Mouse (Mus musculus) mature B cell (primary cell): ENCODE results near the gene Sec24b.

ENCODE experiments used
- in situ Hi-C: fragments of 300-500 bp; cut with MboI; formaldehyde crosslinking; loops from 2 replicates; pipeline ENCODE4 v1.14.3; 2019

The Sec24b gene

DNA sequence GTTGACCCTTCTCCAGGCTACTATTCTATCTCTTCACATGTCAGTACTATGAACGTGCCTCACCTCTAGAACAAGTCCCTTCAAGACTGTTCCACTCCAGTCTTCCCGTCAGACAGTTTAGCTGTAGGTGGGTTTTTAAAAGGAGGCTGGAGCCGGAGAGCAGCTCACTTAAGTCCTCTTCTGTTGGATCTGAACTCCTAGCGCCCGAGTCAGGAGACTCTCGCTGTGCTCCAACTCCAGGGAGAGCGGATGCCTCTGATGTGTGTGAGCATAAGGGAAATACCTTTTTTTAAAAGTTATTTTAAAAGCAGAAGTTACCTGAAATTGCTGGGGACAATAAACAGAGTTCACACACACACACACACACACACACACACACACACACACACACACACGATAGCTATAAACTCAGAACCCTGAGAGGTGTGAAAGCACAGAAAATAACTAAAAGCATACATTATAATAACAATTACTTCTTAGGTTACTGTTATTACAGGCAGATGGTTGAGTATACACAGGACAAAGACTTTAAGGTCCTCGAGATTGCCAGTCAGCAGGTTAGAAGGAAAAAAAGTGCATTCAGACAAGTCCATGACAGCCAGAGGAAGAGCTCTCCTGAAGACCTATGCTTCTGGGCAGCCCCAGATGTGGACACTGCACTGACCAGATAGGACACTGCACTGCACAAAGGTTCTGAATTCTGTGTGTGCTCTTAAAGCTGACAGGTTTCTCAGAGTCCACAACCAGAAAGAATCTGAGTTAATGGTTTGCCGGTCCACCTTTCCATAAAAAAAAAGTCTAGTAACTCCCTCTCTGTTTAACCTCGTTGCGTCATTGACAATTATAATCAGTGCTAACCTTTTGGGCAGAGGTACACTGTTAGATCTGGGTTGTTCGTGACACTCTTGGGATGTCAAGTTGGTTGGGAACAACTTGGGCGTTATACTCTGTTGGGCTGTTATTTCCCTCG, 5.7 kb downstream of the Sec24b start:
- in situ Hi-C loops = loop anchor here (25.0 kb wide), 1 partner anchor 218 kb away; the partner anchor contains the start of genes Cfi and Gar1

DNA sequence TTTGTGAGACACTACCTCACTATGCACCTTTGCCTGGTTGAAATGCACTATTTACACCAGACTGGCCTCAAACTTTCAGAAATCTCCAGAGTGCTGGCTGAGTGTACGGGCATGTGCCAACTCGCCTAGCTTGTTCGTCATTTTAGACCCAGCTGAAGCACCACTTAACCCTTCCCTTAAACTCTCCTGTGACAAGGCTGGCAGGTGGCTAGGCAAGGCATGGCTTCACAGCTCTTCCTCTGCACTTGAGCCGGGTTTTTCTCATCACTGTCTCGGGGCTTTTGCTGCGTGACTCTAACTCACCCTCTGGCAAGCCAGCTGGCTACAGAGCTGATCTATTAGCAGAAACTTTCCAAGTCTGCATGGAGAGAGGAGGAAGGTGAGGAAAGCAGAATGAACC, 6.8 kb downstream of the Sec24b start:
- in situ Hi-C loops = loop anchor here (25.0 kb wide), 1 partner anchor 217 kb away; the partner anchor contains the start of genes Cfi and Gar1

DNA sequence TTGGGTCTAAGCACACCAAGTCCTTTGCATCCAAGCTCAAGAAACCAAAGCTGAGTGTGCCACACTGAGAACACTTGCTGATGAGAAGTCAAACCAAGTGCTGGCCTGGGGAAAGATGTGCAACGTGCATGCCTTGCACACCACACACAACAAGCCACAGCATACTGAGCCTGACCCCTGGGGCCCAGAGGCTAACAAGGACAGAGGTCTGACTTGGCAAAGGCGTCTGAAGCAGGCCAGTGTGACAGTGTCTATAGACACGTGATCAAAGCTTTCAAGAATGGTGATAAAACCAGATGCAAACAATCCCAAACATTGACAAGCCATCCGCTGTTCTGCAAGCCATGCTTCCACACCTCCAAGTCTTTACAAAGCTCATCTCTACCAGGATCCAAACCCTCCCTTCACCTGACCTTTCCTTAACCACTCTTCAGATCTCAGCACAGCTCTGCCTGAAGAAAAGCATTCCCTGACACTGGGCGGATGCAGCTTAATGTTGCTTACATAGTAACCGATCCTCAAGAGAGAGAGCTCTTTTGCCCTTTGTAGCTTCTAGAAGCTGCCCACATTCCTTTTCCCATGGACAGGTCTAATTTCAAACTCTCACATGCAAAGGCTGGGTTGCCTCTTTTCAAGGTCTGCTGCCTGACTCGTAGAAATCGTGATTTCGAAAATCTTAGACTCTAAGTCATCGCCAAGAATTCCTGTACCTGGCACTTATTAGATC, 7.8 kb downstream of the Sec24b start:
- in situ Hi-C loops = loop anchor here (25.0 kb wide), 1 partner anchor 216 kb away; the partner anchor contains the start of genes Cfi and Gar1

DNA sequence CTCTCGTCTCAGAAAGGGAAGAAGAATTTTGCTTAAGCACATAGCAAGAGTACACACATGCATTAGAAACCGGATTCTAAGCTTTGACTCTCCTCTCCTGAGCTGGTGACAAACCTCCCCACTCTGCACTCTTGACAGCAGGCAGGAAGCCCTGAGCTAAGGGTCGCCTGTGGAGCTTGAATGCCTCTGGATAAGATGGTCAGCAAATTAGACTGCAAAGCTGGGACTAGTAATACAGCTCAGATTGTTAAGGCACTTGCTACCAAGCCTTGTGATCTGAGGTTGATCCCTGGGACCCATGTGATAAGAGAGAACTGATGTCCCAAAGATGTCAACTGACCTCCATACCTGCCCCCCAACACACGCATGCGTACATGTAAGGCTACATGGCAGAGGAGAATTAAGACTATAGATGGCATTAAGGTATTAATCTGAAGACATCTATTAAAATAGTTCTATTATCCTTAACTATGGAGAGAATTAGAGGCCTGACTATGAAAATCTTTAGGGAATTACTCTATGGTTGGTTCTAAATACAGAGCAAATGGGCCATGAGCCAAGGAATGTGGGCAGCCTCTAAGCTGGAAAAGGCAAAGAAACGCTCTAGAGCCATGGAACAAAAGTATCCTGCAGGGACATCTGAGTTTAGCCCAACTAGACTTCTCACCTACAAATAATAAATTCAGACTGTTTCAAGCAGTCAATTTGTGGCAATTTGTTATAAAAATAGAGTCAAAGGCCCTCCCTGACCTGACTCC, 8.6 kb downstream of the Sec24b start:
- in situ Hi-C loops = loop anchor here (25.0 kb wide), 1 partner anchor 215 kb away; the partner anchor contains the start of genes Cfi and Gar1

DNA sequence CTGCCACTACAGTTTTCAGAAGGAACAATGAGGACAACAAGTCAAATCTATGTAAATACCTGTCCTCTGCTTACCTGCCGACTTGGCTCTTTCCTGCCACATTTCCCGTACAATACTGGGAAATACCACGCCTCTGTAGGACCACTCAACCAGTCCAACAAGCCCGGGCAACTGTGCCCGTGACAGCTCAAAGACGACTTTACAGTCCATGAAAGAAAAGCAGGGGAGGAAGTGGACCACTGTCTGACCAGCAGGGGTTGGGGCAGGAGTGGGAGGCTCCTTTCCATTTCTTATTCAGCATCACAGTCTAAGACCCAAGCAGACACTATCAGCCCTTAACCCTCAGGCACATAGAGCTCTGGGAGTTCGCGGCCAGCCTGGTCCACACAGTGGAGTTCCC, 9.2 kb downstream of the Sec24b start:
- in situ Hi-C loops = loop anchor here (25.0 kb wide), 1 partner anchor 215 kb away; the partner anchor contains the start of genes Cfi and Gar1

DNA sequence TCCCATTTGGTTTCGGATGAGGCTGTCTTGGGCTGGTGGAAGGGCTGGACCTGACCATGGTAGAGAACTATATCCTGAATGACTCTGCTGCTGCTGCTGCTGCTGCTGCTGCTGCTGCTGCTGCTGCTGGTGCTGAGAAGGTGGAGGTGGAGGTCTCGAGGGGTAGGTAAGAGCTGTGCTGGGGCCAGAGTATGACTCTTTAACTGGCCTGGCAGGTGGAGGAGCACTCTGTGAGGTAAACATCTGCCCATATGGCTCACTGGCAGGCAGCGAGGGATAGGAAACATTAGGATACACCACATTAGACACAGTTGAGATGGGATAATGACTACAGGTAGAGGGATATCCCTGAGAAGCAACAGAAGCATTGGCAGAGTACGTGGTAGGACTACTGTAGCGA, 20.6 kb downstream of the Sec24b start:
- in situ Hi-C loops = no loop called here

DNA sequence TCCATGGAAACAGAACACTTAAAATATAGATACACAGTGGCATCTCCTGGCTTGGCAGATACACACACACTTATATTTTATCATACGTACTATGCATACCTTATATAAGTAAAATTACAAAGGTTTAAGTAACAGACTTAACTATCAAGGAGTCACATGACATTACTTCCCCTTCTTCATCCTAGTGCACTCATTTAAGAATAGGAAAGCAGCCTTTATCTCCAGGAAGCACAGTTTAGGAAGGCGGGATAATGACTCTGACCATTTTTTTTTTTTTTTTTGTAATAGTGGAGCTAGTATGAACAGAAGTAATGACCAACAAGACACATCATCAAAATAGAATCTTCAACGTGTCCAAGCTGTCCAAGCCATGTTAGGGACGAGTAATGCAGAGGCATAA, 21.3 kb downstream of the Sec24b start:
- in situ Hi-C loops = no loop called here

DNA sequence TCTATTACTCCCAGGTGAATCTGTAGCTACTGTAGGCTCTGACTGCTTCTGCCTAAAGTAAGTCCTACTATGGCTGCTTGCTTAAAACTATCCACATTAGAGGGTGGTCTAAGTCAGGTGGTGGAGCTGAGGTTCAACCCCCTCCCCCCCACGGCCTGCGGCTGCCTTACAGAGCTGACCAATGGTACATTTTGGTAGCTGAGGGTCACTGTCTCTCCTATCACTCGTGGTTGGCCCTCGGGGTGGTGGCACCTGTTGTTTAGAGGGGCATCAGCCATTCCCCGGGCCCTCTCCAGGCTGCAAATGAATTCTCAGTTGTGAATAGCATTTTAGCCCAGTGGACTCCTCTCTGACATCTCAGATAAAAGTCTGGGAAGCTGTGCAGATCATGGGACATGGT, 32.6 kb downstream of the Sec24b start:
- in situ Hi-C loops = no loop called here

DNA sequence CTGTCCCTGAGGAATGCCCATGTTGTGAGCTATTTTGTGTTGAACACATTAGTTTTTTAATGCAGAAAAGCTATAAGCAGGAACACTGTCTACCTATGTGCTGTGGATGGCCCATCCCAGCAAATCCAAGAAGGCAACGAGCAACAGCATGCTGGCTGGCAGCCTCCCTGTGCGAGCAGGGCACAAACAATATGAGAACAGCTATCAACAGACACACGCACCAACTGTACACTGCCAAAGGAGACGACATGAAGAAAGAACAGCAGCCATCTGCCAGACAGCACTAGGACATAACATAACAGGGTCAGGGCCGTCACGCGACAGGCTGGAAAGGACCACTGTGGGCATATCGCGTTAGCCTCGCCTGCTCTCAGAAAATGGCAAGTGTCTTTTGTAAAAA, 35.2 kb downstream of the Sec24b start:
- in situ Hi-C loops = no loop called here

DNA sequence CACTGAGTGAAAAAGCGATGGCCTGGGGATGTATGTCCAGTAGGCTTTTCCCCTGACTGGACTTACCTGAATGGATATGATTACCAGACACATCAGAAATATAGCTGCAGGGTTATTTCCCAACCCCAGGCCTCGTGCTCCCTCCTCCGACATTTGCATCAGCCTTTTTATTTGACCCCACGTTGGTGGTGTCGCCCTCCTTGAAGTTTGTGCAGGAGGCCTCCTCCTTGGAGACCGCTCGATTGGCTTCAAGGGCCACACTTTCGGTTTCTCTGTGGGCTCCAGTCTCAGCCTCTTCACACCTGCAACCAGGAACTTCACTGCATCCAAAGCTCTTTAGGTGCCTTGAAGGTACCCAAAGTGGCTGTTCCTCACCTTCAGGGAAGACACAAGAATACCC, 35.8 kb downstream of the Sec24b start:
- in situ Hi-C loops = no loop called here

DNA sequence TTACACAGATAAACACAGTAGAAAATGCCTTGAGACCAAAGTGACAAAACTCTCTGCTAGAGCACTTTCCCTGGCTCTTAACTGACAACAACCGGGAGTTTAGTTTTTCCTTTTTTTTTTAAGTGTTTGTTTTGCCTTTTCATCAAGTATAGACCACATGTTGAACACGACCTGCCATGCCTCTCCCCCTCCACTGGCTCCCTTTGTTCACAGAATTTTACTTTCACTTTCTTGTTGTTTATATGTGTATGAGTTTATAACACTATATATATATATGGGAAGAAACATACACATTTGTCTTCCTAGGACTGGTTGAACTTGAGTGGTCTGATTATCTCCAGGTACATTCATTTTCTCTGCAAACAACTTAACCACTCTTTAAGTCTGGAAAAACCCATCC, 48.4 kb downstream of the Sec24b start:
- in situ Hi-C loops = no loop called here

DNA sequence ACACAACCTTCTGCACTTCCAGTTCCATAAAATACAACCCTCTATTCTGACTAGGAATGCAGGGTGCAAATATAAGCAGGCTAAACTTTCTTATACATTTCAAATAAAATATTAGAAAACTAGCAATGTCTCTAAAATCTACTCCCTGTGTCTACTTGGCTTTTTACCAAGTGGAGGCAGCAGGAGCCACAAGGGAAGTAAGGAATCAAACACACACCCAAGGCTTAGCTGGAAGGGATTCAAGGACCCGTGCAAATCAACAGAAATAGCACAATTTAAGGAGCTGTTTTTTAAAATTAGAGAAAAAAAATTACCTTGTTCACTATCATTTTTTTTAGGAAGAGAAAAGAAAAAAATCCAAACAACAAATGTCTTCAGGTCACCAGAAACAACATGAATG, 50.1 kb downstream of the Sec24b start:
- in situ Hi-C loops = no loop called here

DNA sequence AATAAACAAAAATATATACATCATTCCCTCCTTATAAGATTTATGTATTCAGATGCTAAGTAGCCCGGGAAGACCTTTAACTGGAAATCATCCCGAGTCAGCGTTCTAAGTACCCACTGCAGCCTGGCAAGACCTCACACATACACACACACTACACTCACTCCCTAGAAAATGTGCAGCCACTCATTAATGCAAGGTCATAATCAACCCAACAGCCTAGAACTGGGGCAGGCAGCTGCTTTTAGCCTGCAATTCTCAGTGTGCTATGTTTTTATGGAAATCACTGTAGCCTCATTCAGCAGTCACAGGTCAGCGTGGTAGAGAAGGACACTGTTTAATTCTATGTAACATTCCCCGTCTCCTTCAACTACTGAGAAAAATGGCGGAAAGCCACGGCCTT, 55.2 kb downstream of the Sec24b start:
- in situ Hi-C loops = no loop called here

DNA sequence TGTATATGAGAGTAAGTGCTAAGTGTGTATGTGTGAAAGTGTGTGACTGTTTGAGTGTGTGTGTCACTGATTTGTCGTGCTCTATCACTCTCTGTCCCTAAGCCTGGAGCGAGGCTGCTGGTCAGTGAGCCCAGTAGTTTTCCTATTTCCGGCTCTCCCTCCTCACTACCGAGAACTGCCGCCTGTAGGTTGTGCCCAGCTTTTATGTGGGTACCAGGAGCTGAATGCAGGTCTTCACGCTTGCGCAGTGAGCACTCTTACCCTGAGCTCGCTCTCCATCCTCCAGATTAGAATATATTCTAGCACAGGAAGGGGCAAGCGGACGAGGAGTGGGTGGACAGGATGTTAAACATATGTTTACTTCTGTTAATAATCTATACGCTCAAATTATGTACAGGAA, 60.4 kb downstream of the Sec24b start:
- in situ Hi-C loops = no loop called here

DNA sequence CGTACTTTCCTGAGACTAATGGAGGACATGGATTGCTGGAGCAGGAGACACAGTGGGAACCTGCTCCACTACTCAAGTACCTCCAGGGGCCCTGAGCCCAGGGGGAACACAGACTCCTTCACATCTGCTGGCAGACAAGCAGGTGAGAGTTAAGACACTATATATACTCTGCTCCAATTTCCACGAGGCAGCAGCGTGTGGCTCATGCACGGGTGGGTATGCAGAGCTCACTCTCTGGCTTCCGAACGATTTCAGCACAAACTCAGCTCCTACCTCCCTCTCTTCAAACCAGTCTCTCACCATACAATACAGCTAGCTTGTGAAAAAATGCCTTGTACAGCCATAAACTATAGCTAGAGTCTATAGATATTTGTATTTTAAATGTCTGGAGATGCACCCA, 62.8 kb downstream of the Sec24b start:
- in situ Hi-C loops = no loop called here

DNA sequence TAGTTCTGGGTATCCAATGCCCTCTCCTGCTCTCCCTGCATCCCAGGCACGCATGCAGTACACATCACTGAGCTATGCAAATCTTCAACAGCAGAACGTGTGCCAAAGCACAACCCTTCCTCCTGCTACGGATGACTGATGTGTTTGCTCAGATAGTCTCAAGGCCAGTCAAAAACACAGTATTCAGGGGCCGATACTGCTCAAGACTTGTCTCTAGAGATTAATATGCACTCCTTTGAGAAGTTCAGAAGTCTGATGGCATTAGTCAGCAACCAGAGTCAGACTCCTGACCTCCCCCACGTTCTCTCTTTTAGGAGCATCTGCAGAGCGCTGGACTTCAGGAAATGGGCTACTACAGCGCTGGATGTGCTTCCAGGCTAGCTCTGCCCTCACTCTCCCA, 63.4 kb downstream of the Sec24b start:
- in situ Hi-C loops = no loop called here

DNA sequence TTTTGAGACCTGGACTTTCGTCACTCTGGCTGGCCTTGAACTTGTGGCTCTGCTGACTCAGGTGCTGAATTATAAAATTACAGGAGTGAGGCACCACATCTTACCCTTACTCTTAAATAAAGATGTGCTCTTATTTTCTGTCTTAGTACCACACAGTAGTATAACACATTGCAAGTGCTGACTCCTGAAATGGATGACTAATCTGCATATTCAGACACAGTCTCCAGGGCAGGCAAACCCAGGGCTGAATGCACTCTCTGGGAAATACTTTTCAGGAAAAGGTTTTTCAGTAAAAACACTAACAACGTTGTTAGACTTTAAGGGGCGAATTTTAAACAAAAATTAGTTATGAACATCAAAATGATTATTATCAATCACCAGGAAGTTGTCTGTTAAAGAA, 64.0 kb downstream of the Sec24b start:
- in situ Hi-C loops = no loop called here

DNA sequence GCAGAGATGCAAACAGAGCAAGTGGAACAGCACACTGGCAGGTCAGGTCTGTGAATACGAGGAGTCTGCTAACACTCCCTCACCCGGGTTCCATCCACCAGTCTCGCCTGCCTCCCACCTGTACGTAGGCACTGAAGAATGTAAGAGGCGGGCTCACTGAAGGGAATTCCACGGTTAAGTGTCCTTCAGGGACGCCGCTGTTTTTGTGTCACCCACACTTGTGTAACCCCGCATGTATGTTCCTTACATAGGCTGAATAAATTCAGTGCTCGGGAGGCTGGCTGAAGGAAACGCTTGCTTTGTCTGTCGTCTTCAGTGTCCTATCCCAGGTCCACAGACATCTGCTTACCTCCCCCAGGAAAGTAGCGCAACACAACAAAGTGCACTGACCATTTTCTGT, 74.1 kb downstream of the Sec24b start:
- in situ Hi-C loops = no loop called here

DNA sequence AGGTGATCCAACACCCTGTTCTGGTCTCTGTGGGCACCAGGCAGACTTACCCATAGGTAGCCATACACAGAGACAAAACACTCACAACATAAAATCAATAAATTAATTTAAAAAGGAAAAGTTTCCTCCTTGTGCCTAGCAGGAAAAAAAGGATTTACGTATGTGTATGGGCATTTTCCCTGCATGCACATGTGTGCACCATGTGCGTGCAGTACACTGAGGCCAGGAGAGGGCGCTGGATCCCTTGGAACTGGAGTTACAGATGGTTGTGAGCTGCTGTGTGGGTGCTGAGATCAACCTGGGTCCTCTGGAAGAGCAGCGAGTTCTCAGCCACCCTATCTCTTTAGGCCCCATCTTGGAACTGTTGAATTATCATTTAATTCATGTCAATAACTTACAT, 76.0 kb downstream of the Sec24b start:
- in situ Hi-C loops = no loop called here

DNA sequence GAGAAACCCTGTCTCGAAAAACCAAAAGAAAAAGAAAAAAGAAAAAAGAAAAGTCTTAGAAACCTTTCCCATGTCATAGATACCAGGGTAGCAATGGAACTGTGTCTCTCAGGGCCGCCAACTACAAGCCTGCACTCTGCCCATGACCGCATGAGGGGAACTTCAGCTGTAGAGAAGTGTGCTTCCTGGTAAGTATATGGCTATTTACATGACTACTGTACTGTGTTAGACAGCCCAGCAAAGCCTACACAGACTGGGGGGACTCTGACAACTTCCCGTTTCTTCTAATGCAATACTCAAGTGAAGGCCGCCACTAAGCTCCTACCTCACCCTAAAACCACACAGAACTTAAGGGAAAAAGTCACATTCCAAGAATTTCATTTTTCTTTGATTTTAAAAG, 76.6 kb downstream of the Sec24b start:
- in situ Hi-C loops = no loop called here

DNA sequence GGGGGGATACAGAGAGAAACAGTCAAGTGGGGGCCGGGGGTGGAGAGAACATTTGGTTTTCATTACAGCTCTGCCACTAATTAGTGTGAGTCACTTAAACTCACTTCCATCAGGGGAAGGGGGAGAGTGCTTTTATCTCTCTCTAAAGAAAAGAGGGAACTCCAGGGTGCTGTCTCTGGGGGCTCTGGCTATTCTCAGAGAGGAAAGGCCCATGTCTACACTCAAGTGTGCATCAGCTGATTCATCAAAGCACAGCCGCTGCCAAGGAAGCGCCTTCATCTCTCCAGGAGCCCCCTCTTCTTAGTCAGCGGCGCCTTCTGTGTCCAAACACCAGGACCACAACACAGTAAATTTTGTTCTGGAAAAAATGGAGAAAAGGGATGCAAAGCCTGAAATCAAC, 79.1 kb downstream of the Sec24b start:
- in situ Hi-C loops = no loop called here

DNA sequence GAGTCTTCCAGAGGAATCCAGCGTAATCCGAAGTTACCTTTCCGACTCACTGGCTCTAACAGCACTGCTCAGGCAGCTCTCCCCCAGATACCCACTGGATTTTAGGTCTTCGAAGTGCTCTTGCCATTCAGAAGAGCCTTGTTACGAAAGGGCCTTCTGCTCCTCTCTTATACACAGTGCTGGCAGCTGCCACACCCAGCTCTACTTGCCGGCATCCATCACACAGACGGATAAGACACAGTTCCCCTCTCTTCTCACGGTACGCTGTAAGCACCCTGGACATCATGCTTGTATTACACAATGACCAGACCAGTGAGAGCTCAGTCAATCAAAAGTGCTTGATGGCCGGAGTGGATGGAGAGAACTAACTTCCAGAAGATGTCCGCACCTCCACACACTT, 79.6 kb downstream of the Sec24b start:
- in situ Hi-C loops = no loop called here
